ENCODE assay signal across 10 mouse cellular contexts in the genomic region with DNA sequence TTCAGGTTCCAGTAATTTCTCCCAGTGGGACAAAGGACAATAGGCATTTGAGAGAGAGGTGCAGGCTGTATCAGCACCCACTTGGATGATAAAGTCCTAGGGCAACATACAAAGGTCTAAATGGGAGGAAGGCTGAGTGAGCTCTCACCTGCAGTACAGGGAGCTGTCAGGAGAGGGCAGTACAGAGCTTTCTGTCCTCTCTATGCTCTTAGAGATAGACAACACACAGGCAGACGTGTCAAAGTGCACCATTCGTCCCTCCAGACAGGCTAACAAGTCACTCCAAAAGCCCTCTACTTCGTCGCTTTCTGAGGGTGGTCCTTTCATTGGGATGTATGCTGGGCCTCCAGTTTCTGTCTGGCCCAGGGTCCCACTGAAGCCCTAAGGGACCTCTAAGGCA.
A peak's percentile ranks its signal among the peaks of the same experiment; 100 is the strongest.
DNase-seq lines count a peak whose midpoint lies in the region; TF ChIP-seq lines count a peak whose summit lies in the region.
"Had no signal": no experiment of that assay in that cellular context is flagged by ENCODE, and none has a peak within 500 bp of the region (broad histone marks: within the 10 kb centered on the region; RNA-seq: fewer than 3 reads in every experiment).

No protein-coding gene starts in this region.

- TF ChIP-seq CTCF in thymus, adult 2 months (IDR thresholded peaks at IDR 0.05; ENCODE audit: borderline replicate concordance, control insufficient read depth, extremely low read depth, insufficient read depth, low read length, poor library complexity), result no peak

- H3K27me3 ChIP-seq in thymus, adult 2 months (ENCODE audit: control insufficient read depth, insufficient read depth, low read length), result no peaks in the 10 kb centered on the region
- H3K27me3 ChIP-seq: lung, embryonic 15.5 days had no signal

- no peaks in the 10 kb centered on the region for H3K4me1 ChIP-seq in thymus, adult 2 months (replicated peaks; ENCODE audit: control insufficient read depth, insufficient read depth, low read length)
- H3K4me1 ChIP-seq: lung, embryonic 15.5 days had no signal

- no peaks in the 10 kb centered on the region for H3K36me3 ChIP-seq in thymus, adult 2 months (ENCODE audit: control insufficient read depth, insufficient read depth, low read length)
- H3K36me3 ChIP-seq: lung, embryonic 15.5 days had no signal

- no peak for TF ChIP-seq POLR2A in thymus, adult 2 months (IDR thresholded peaks at IDR 0.05; ENCODE audit: control insufficient read depth, extremely low read depth, insufficient read depth, low read length, poor library complexity)

- no peak overlapping the region for H3K27ac ChIP-seq in thymus, adult 2 months (ENCODE audit: control insufficient read depth, insufficient read depth, low read length)
- H3K27ac ChIP-seq: lung, embryonic 15.5 days had no signal

- 51% methylated on average over 4 of the region's 4 CpGs for WGBS in thymus, adult 2 months

- H3K4me3 ChIP-seq in thymus, adult 2 months (ENCODE audit: control insufficient read depth, insufficient read depth, low read length), result no peak overlapping the region
- H3K4me3 ChIP-seq: erythroblast, embryonic 14.5 days; lung, embryonic 15.5 days had no signal

- peak; percentile 50 for DNase-seq in gastrocnemius, adult 18-20 months (ENCODE audit: low spot score)
- DNase-seq in gastrocnemius, postnatal 25 days, result no peak
- peak; percentile 38 for DNase-seq in thymus, adult 2 months
- no peak for DNase-seq in thymus, adult 18-20 months
- peak; percentile 57 to 58 for DNase-seq in cerebellum, postnatal 36 days
- DNase-seq in kidney, postnatal 14 days, result peak; percentile 19
- DNase-seq in naive thymus-derived CD4-positive, alpha-beta T cell, adult 2 months (ENCODE audit: low read depth), result peak; percentile 29
- DNase-seq in yolk sac, embryonic 10.5 days (ENCODE audit: low spot score), result no peak

Comparison
In these comparisons a context has a peak if more than half of its experiments do, and no peak if none do; other contexts are left out.
1. DNase-seq: peak in gastrocnemius, adult 18-20 months (single experiment), thymus, adult 2 months (single experiment), cerebellum, postnatal 36 days (2 of 2), kidney, postnatal 14 days (single experiment) and naive thymus-derived CD4-positive, alpha-beta T cell, adult 2 months (single experiment); none in gastrocnemius, postnatal 25 days (single experiment), thymus, adult 18-20 months (0 of 2) and yolk sac, embryonic 10.5 days (single experiment).